Mouse (Mus musculus): ENCODE measurements at regions not wholly inside any gene's neighbourhood (a gene's known extent, or its start where the extent isn't known, plus 50 kb on each side); places are given as distances from the start of the nearest gene placed in this dataset.

GRCm38 (mm10) chr13:28455878-28456277 lies 198.6 kb downstream of the Gm11361 start:
- no peak overlapping the region for H3K4me2 ChIP-seq (replicated peaks; ENCODE audit: low read depth)
- WGBS = 92% methylated on average over 3 of the region's 3 CpGs
- no peak for ATAC-seq (ENCODE audit: low FRiP score, low TSS enrichment)
- TF ChIP-seq CTCF (IDR thresholded peaks at IDR 0.05; ENCODE audit: low read depth) (no peak), EP300 (optimal IDR thresholded peaks at IDR 0.05) (no peak)
- H3K4me1 ChIP-seq (replicated peaks; ENCODE audit: control insufficient read depth, insufficient read depth) = no peaks in the 10 kb centered on the region
- H3K27ac ChIP-seq (replicated peaks) = no peak overlapping the region
- H3K4me3 ChIP-seq (ENCODE audit: low read depth, low read length) = no peak overlapping the region
- H3K27me3 ChIP-seq (ENCODE audit: control insufficient read depth, insufficient read depth, low read length) = no peaks in the 10 kb centered on the region
- no peaks in the 10 kb centered on the region for H3K9me3 ChIP-seq (ENCODE audit: control insufficient read depth, low read length)
- H3K36me3 ChIP-seq (ENCODE audit: control insufficient read depth, insufficient read depth, low read length) = no peaks in the 10 kb centered on the region
- H3K9ac ChIP-seq (ENCODE audit: low read length) = no peak overlapping the region
- no peak for DNase-seq (ENCODE audit: low spot score)

- DNase-seq (ENCODE audit: low spot score) = no peak
- ATAC-seq (ENCODE audit: low FRiP score, low TSS enrichment) = no peak
- TF ChIP-seq EP300 (optimal IDR thresholded peaks at IDR 0.05) (no peak), CTCF (IDR thresholded peaks at IDR 0.05; ENCODE audit: low read depth) (no peak)
- no peaks in the 10 kb centered on the region for H3K9me3 ChIP-seq (ENCODE audit: control insufficient read depth, low read length)
- H3K4me3 ChIP-seq (ENCODE audit: low read depth, low read length) = no peak overlapping the region
- no peaks in the 10 kb centered on the region for H3K27me3 ChIP-seq (ENCODE audit: control insufficient read depth, insufficient read depth, low read length)
- no peak overlapping the region for H3K27ac ChIP-seq (replicated peaks)
- no peaks in the 10 kb centered on the region for H3K36me3 ChIP-seq (ENCODE audit: control insufficient read depth, insufficient read depth, low read length)
- no peak overlapping the region for H3K4me2 ChIP-seq (replicated peaks; ENCODE audit: low read depth)
- H3K9ac ChIP-seq (ENCODE audit: low read length) = no peak overlapping the region
- WGBS = 84% methylated on average over 10 of the region's 10 CpGs
- H3K4me1 ChIP-seq (replicated peaks; ENCODE audit: control insufficient read depth, insufficient read depth) = no peaks in the 10 kb centered on the region
Measured at GRCm38 (mm10) chr13:28455016-28455415, 197.7 kb downstream of the Gm11361 start.

DNA sequence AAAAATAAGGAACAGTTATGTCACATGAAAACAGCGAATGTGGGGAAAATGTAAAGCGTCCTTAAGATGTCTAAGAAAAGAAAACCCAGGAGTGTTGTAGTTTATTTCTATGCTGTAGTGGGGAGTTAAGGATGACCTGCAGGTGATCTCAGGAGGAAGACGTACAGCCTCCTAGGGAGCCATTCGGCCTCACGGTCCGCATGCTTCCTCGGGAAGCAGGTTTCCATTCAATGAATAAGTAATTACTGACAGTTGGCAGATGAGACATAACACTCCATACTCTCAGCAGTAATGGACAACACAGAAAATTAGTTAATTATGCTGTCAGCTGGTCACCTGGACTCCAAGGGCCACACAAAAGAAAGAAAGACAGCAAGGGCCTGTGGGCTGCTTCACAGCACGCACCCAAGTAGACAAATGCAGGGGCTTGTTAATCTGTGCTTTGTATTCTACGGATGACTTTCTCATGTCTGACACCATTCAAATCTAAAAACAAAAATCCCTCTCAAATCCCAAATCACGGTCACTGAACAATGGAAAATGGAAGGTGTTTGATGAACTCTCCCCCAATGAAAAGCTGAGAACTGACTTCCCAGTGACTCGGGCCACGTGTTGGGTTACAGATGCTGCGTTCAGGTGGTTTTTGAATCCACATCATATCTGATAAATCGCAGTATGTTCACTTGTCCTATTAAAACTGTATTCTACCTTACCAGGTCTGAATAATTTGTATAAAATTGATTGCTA lies 193.5 kb downstream of the Gm11361 start:
- TF ChIP-seq CTCF (IDR thresholded peaks at IDR 0.05; ENCODE audit: low read depth) = no peak
- no peak for TF ChIP-seq EP300 (optimal IDR thresholded peaks at IDR 0.05)
- H3K4me1 ChIP-seq (replicated peaks; ENCODE audit: control insufficient read depth, insufficient read depth) = no peaks in the 10 kb centered on the region
- no peaks in the 10 kb centered on the region for H3K27me3 ChIP-seq (ENCODE audit: control insufficient read depth, insufficient read depth, low read length)
- H3K36me3 ChIP-seq (ENCODE audit: control insufficient read depth, insufficient read depth, low read length) = no peaks in the 10 kb centered on the region
- WGBS = 83% methylated on average over 14 of the region's 14 CpGs
- no peak overlapping the region for H3K4me2 ChIP-seq (replicated peaks; ENCODE audit: low read depth)
- DNase-seq (ENCODE audit: low spot score) (no peak), ATAC-seq (ENCODE audit: low FRiP score, low TSS enrichment) (no peak)
- H3K9me3 ChIP-seq (ENCODE audit: control insufficient read depth, low read length) = no peaks in the 10 kb centered on the region
- H3K9ac ChIP-seq (ENCODE audit: low read length) = no peak overlapping the region
- H3K4me3 ChIP-seq (ENCODE audit: low read depth, low read length) = no peak overlapping the region
- no peak overlapping the region for H3K27ac ChIP-seq (replicated peaks)

GRCm38 (mm10) chr13:28449026-28449425 lies 191.7 kb downstream of the Gm11361 start:
- Histone ChIP-seq H3K9me3 (ENCODE audit: control insufficient read depth, low read length) (no peaks in the 10 kb centered on the region), H3K36me3 (ENCODE audit: control insufficient read depth, insufficient read depth, low read length) (no peaks in the 10 kb centered on the region), H3K4me3 (ENCODE audit: low read depth, low read length) (no peak overlapping the region), H3K4me2 (replicated peaks; ENCODE audit: low read depth) (no peak overlapping the region), H3K9ac (ENCODE audit: low read length) (no peak overlapping the region), H3K27me3 (ENCODE audit: control insufficient read depth, insufficient read depth, low read length) (no peaks in the 10 kb centered on the region), H3K27ac (replicated peaks) (no peak overlapping the region), H3K4me1 (replicated peaks; ENCODE audit: control insufficient read depth, insufficient read depth) (no peaks in the 10 kb centered on the region)
- TF ChIP-seq EP300 (optimal IDR thresholded peaks at IDR 0.05) (no peak), CTCF (IDR thresholded peaks at IDR 0.05; ENCODE audit: low read depth) (no peak)
- DNase-seq (ENCODE audit: low spot score) (no peak), ATAC-seq (ENCODE audit: low FRiP score, low TSS enrichment) (no peak)
- 96% methylated on average over 1 of the region's 1 CpGs for WGBS

GRCm38 (mm10) chr13:28442250-28442649 lies 184.9 kb downstream of the Gm11361 start:
- H3K9me3 ChIP-seq (ENCODE audit: control insufficient read depth, low read length) = 0 out of 2 replicates have a peak, but pooled peaks cover 5% of the 10 kb centered on the region
- no peaks in the 10 kb centered on the region for H3K27me3 ChIP-seq (ENCODE audit: control insufficient read depth, insufficient read depth, low read length)
- no peak overlapping the region for H3K9ac ChIP-seq (ENCODE audit: low read length)
- no peak overlapping the region for H3K27ac ChIP-seq (replicated peaks)
- no peak overlapping the region for H3K4me2 ChIP-seq (replicated peaks; ENCODE audit: low read depth)
- no peak overlapping the region for H3K4me3 ChIP-seq (ENCODE audit: low read depth, low read length)
- H3K36me3 ChIP-seq (ENCODE audit: control insufficient read depth, insufficient read depth, low read length) = no peaks in the 10 kb centered on the region
- TF ChIP-seq CTCF (IDR thresholded peaks at IDR 0.05; ENCODE audit: low read depth) (no peak), EP300 (optimal IDR thresholded peaks at IDR 0.05) (no peak)
- ATAC-seq (ENCODE audit: low FRiP score, low TSS enrichment) = no peak
- no peak for DNase-seq (ENCODE audit: low spot score)
- no peaks in the 10 kb centered on the region for H3K4me1 ChIP-seq (replicated peaks; ENCODE audit: control insufficient read depth, insufficient read depth)

- Histone ChIP-seq H3K36me3 (ENCODE audit: control insufficient read depth, insufficient read depth, low read length) (no peaks in the 10 kb centered on the region), H3K27me3 (ENCODE audit: control insufficient read depth, insufficient read depth, low read length) (no peaks in the 10 kb centered on the region), H3K4me1 (replicated peaks; ENCODE audit: control insufficient read depth, insufficient read depth) (no peaks in the 10 kb centered on the region), H3K9me3 (ENCODE audit: control insufficient read depth, low read length) (no peaks in the 10 kb centered on the region), H3K4me3 (ENCODE audit: low read depth, low read length) (no peak overlapping the region), H3K4me2 (replicated peaks; ENCODE audit: low read depth) (no peak overlapping the region), H3K9ac (ENCODE audit: low read length) (no peak overlapping the region), H3K27ac (replicated peaks) (no peak overlapping the region)
- DNase-seq (ENCODE audit: low spot score) (no peak), ATAC-seq (ENCODE audit: low FRiP score, low TSS enrichment) (no peak)
- no peak for TF ChIP-seq EP300 (optimal IDR thresholded peaks at IDR 0.05)
- TF ChIP-seq CTCF (IDR thresholded peaks at IDR 0.05; ENCODE audit: low read depth) = no peak
- 62% methylated on average over 2 of the region's 2 CpGs for WGBS
Measured at GRCm38 (mm10) chr13:28433445-28433844, 176.1 kb downstream of the Gm11361 start.
